Mouse (Mus musculus) embryonic fibroblast, embryonic 13.5 days (primary cell): ENCODE measurements at regions not wholly inside any gene's neighbourhood (a gene's known extent, or its start where the extent isn't known, plus 50 kb on each side); places are given as distances from the start of the nearest gene placed in this dataset.

Experiments used
- CTCF ChIP-seq: IDR thresholded peaks from 2 replicates; pipeline ENCODE4 v1.5.1; 2011; ENCODE audit warnings: mild to moderate bottlenecking, control low read depth, low read length, moderate library complexity, borderline replicate concordance; ENCODE audit not compliant: insufficient read depth
- POLR2A ChIP-seq: IDR thresholded peaks from 2 replicates; pipeline ENCODE4 v1.6.1; 2011; ENCODE audit warnings: low read depth, mild to moderate bottlenecking, control low read depth, low read length, moderate library complexity

DNA sequence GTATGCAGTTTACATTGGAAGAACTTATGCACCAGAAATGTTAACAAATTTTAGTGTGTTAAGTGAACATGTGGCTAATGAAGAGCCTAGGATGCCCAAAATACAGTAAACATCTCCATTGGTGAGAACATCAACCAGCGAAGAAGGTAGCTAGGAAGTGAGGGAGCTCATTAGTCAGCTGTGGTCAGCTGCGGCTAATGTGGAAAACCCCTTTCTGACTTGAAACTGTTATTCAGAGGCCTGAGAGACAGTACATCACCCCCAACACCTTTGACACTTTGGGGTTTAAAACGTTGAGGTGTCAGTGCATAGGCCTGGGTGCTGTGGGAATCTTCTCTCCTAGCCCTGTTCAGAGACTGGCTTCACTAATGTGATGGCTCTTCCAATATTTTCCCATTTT lies 451.0 kb upstream of the Ptger4 start:
- TF ChIP-seq POLR2A (no peak), CTCF (no peak)
